Mouse (Mus musculus) liver, embryonic 14.5 days (tissue): ENCODE results near the gene Ppp2r5c. TPM values are rescaled to one million over a fixed set of nuclear protein-coding genes. Genes with fewer than 3 reads are reported as not detected.

Experiments used
- ATAC-seq: fragments of 200-750 bp; cut with Nextera tagmentation; 2 replicates; pipeline ENCODE4 v1.8.0; 2017; ENCODE audit warnings: moderate number of reproducible peaks, mild to moderate bottlenecking, moderate library complexity; ENCODE audit not compliant: insufficient read depth
- DNase-seq, 3 experiments: peaks; one replicate each; pipeline ENCODE4 v3.0.0-alpha.2; 2012 to 2013; ENCODE audit warnings: low read depth in 3 of 3, low spot score in 3 of 3
- H3K27ac ChIP-seq: fragments of 300-500 bp; sonication (generic); 2 replicates; pipeline ENCODE4 v1.5.1; 2014; ENCODE audit warnings: moderate library complexity, mild to moderate bottlenecking, control low read depth, inconsistent platforms
- H3K27me3 ChIP-seq: fragments of 300-500 bp; sonication (generic); 2 replicates; pipeline ENCODE4 v1.6.1; 2014; ENCODE audit warnings: mild to moderate bottlenecking, low read length, moderate library complexity; ENCODE audit not compliant: control insufficient read depth, insufficient read depth
- H3K36me3 ChIP-seq: fragments of 300-500 bp; sonication (generic); replicated peaks from 2 replicates; pipeline ENCODE4 v1.6.1; 2014; ENCODE audit warnings: low read depth; ENCODE audit not compliant: control insufficient read depth, insufficient read depth
- H3K4me1 ChIP-seq, 2 experiments: fragments of 200-500 bp in 1 of 2; fragments of 300-500 bp in 1 of 2; sonication (generic) in 1 of 2; replicated peaks; 2 replicates each; pipeline ENCODE4 v1.6.1; 2012 to 2014; ENCODE audit warnings: antibody characterized with exemption in 1 of 2, inconsistent platforms in 1 of 2, low read length in 1 of 2; ENCODE audit not compliant: control insufficient read depth in 2 of 2, insufficient read depth in 2 of 2
- H3K4me2 ChIP-seq: fragments of 300-500 bp; sonication (generic); 2 replicates; pipeline ENCODE4 v1.6.1; 2014; ENCODE audit warnings: low read depth, mild to moderate bottlenecking, control low read depth, moderate library complexity
- H3K4me3 ChIP-seq, 2 experiments: fragments of 200-500 bp in 1 of 2; fragments of 300-500 bp in 1 of 2; sonication (generic) in 1 of 2; 2 replicates each; pipeline ENCODE4 v1.5.1; 2012 to 2014; ENCODE audit warnings: low read depth in 2 of 2, low read length in 2 of 2, mild to moderate bottlenecking in 2 of 2, control low read depth in 1 of 2, inconsistent platforms in 1 of 2, moderate library complexity in 1 of 2; ENCODE audit not compliant: insufficient read depth in 1 of 2
- H3K9ac ChIP-seq: fragments of 300-500 bp; sonication (generic); replicated peaks from 2 replicates; pipeline ENCODE4 v1.6.1; 2014; ENCODE audit warnings: mild to moderate bottlenecking, control low read depth, moderate library complexity
- H3K9me3 ChIP-seq: fragments of 300-500 bp; sonication (generic); 2 replicates; pipeline ENCODE4 v1.6.1; 2016; ENCODE audit warnings: low read length, mixed read lengths; ENCODE audit not compliant: control insufficient read depth
- CTCF ChIP-seq: IDR thresholded peaks from 2 replicates; pipeline ENCODE4 v1.5.1; 2016; ENCODE audit warnings: antibody characterized with exemption, low read depth, control low read depth
- EP300 ChIP-seq: IDR thresholded peaks from 2 replicates; pipeline ENCODE4 v1.6.1; 2016; ENCODE audit warnings: antibody characterized with exemption, low read depth
- WGBS: fragments of 180-500 bp; shearing (Covaris S2); extraction: QIAGEN DNeasy Blood & Tissue Kit; methylation state at CpG from one replicate; pipeline ENCODE4 v1.1.7; 2014; ENCODE audit not compliant: insufficient replicate concordance; 5-methylcytosine and 5-hydroxymethylcytosine counted together
- polyA plus RNA-seq, 2 experiments: library from polyadenylated mRNA; depleted of rRNA in 1 of 2; stranded (reverse) in 1 of 2; unstranded in 1 of 2; fragments of >200 nt; fragmentation: Nextera tagmentation in 1 of 2; extraction: Ambion mirVana in 1 of 2; gene quantifications; 2 replicates each; pipeline versions ENCODE4 v1.2.1 to v1.2.3; 2012 to 2014

Ppp2r5c gene
- polyA plus RNA-seq, 2 experiments, result 22.6 to 70.8 TPM

DNA sequence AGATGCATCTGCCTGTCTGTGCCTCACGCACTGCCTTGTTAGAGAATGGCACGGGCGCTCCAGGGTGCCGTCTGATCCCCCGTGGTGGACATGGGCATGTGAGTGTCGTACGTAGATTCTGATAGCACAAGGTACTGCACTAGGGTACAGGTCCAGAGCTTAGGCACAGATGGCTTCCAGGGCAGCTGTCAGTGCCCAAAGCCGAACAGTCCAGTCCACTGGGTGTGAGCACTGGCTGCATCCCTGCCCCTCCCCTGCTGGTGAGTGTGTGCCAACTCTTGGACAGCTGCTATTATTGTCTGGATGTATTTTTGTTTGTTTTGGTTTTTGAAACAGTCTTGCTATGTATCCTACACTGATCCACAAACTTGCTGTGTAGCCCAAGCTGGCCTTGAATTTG, 68.8 kb downstream of the Ppp2r5c start:
- DNase-seq (no peak), ATAC-seq (no peak)
- H3K27ac ChIP-seq, result no peak overlapping the region
- no peaks in the 10 kb centered on the region for H3K36me3 ChIP-seq
- H3K4me1 ChIP-seq, result peaks cover 9 to 10% of the 10 kb centered on the region in 2 experiments
- TF ChIP-seq CTCF (no peak), EP300 (no peak)
- no peak overlapping the region for H3K4me2 ChIP-seq
- no peaks in the 10 kb centered on the region for H3K9me3 ChIP-seq
- H3K9ac ChIP-seq, result no peak overlapping the region
- H3K27me3 ChIP-seq, result no peaks in the 10 kb centered on the region
- H3K4me3 ChIP-seq, result no peak overlapping the region
- WGBS, result 87% methylated on average over 8 of the region's 8 CpGs

DNA sequence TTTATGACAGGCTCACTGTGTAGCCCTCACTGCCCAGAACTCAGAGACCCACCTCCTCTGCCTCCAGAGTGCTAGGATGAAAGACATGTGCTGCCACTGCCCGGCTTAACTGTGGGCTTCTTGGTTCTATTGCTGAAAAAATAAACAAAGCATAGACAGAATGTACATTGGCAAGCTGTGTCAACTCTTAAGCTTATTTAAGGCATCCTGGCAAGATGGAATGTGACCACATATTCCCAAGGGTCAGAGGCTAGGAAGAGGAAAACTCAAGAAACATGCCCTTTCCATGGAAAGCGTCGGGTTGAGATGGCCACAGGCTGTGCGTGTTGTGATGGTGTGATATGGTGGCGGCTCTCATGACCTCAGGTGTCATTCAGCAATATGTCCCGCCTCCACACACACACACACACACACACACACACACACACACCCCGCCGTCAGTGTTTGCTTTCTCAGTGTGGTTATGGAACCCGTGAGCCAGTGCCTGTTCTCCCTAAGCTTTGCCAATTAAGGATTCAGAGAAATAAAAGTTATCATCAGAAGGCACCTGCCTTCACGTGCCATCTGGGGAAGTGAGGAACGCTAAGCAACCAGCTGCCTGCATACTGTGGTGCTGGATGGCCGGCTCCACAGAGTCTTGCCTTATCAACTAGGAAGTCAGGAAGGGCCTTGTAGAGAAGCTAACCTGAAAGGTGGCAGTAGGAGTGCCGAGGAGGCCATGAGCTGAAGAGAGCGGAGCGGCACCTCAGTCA, 73.5 kb downstream of the Ppp2r5c start:
- no peak overlapping the region for H3K9ac ChIP-seq

DNA sequence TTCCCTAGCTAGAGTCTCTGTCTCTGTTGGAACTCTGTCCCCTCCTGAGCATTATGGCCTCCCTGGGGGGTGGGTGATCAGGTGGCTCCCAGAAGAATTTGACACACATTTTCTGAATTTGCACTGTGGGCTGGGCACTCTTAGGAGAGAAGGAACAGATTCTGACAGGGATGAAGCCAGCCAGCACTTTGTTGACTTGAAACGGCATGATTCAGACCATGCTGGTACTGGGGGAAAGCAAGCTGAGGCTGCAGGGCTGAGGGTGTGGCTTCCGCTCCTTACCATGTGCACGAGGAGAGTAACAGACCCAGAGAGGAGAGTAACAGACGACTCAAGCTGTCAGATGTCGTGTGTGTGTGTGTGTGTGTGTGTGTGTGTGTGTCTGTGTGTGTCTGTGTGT, 76.6 kb downstream of the Ppp2r5c start:
- TF ChIP-seq EP300, result no peak
- TF ChIP-seq CTCF, result no peak
- 71% methylated on average over 5 of the region's 5 CpGs for WGBS
- H3K9me3 ChIP-seq, result no peaks in the 10 kb centered on the region
- H3K27ac ChIP-seq, result no peak overlapping the region
- no peak overlapping the region for H3K4me2 ChIP-seq
- no peak for DNase-seq
- no peaks in the 10 kb centered on the region for H3K4me1 ChIP-seq
- no peak overlapping the region for H3K4me3 ChIP-seq
- ATAC-seq, result no peak
- no peaks in the 10 kb centered on the region for H3K27me3 ChIP-seq
- H3K36me3 ChIP-seq, result peaks cover 10% of the 10 kb centered on the region
- no peak overlapping the region for H3K9ac ChIP-seq

More for the DNA sequence above, 73.5 kb downstream of the Ppp2r5c start:
- no peaks in the 10 kb centered on the region for H3K9me3 ChIP-seq
- peaks cover 10% of the 10 kb centered on the region; the same call in 1 of the 2 replicates for H3K36me3 ChIP-seq
- TF ChIP-seq EP300, result no peak
- no peak for TF ChIP-seq CTCF
- no peak overlapping the region for H3K4me3 ChIP-seq
- ATAC-seq (no peak), DNase-seq (no peak)
- no peak overlapping the region for H3K27ac ChIP-seq
- H3K4me1 ChIP-seq, result no peaks in the 10 kb centered on the region
- H3K4me2 ChIP-seq, result no peak overlapping the region
- 68% methylated on average over 15 of the region's 15 CpGs for WGBS
- H3K27me3 ChIP-seq, result no peaks in the 10 kb centered on the region

DNA sequence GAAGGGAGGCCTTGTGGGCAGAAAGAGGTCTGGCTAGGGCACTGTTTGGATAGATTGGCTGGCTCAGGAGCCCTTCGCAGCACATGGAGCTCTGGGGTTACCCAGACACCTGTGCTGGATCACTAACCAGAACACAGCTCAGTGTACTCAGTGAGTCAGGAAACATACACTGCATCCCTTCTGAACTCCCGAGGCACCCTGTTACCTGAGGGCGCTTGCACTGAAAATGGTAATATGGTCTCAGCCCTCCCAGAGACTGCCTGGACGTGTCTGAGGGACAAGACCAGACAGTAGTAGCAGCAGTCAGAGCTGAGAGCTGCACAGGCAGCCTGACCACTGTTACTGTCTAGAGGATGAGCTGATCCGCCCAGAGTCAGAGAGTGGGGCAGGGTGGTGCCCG, 85.8 kb downstream of the Ppp2r5c start:
- no peak overlapping the region for H3K4me3 ChIP-seq
- no peak for TF ChIP-seq CTCF
- no peak for TF ChIP-seq EP300
- no peaks in the 10 kb centered on the region for H3K9me3 ChIP-seq
- ATAC-seq (no peak), DNase-seq (no peak)
- no peaks in the 10 kb centered on the region for H3K4me1 ChIP-seq
- no peaks in the 10 kb centered on the region for H3K27me3 ChIP-seq
- no peak overlapping the region for H3K9ac ChIP-seq
- H3K27ac ChIP-seq, result no peak overlapping the region
- WGBS, result 77% methylated on average over 6 of the region's 6 CpGs
- no peak overlapping the region for H3K4me2 ChIP-seq
- H3K36me3 ChIP-seq, result no peaks in the 10 kb centered on the region

DNA sequence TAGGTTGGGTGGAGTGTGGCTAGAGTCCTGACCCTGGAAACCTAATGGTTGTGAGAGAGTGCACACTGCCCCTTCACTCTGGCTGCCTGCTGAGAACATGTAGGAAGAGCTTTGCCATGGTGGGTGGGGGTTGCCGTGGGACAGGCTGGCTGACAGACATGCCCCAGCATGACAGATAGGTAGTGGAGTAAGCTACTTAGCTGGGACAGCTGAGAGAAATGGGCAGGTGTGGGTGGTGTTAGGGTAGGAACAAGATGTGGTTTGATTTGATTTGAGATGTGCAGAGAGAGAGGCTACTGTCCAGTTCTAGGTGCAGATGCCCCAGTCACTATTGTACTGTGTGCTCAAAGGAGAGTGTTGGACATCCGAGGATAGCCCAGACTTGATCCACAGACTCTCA, 86.2 kb downstream of the Ppp2r5c start:
- Histone ChIP-seq H3K4me2 (no peak overlapping the region), H3K9me3 (no peaks in the 10 kb centered on the region), H3K36me3 (no peaks in the 10 kb centered on the region), H3K4me3 (no peak overlapping the region), H3K4me1 (no peaks in the 10 kb centered on the region), H3K27me3 (no peaks in the 10 kb centered on the region), H3K27ac (no peak overlapping the region), H3K9ac (no peak overlapping the region)
- 74% methylated on average over 2 of the region's 2 CpGs for WGBS
- TF ChIP-seq EP300 (no peak), CTCF (no peak)
- ATAC-seq (no peak), DNase-seq (no peak)
